Mouse (Mus musculus) stomach, embryonic 14.5 days (tissue): Measurements from ENCODE around the gene Iglon5. TPM values are rescaled to one million over a fixed set of nuclear protein-coding genes. Genes with fewer than 3 reads are reported as not detected.
A peak's percentile ranks its signal among the peaks of the same experiment; 100 is the strongest.

Experiments used
- ATAC-seq: fragments of 200-750 bp; cut with Nextera tagmentation; 2 replicates; pipeline ENCODE4 v1.8.0; 2017; ENCODE audit warnings: low read depth, moderate TSS enrichment; ENCODE audit not compliant: insufficient number of reproducible peaks, insufficient read depth, low FRiP score
- H3K27ac ChIP-seq: fragments of 300-500 bp; sonication (generic); 2 replicates; pipeline ENCODE4 v1.5.1; 2014; ENCODE audit warnings: mild to moderate bottlenecking, low read length, moderate library complexity, mixed read lengths
- H3K27me3 ChIP-seq: fragments of 300-500 bp; sonication (generic); 2 replicates; pipeline ENCODE4 v1.6.1; 2014; ENCODE audit warnings: low read length, control low read depth, mixed read lengths; ENCODE audit not compliant: control insufficient read depth, insufficient read depth
- H3K36me3 ChIP-seq: fragments of 300-500 bp; sonication (generic); 2 replicates; pipeline ENCODE4 v1.6.1; 2014; ENCODE audit warnings: mild to moderate bottlenecking, control low read depth, low read length, moderate library complexity, mixed read lengths; ENCODE audit not compliant: control insufficient read depth, insufficient read depth
- H3K4me1 ChIP-seq: fragments of 300-500 bp; sonication (generic); 2 replicates; pipeline ENCODE4 v1.6.1; 2014; ENCODE audit warnings: low read length, control low read depth, mixed read lengths; ENCODE audit not compliant: control insufficient read depth, insufficient read depth
- H3K4me2 ChIP-seq: fragments of 300-500 bp; sonication (generic); replicated peaks from 2 replicates; pipeline ENCODE4 v1.6.1; 2014; ENCODE audit warnings: low read depth, low read length, control low read depth
- H3K4me3 ChIP-seq: fragments of 300-500 bp; sonication (generic); 2 replicates; pipeline ENCODE4 v1.5.1; 2014; ENCODE audit warnings: low read depth, low read length, control low read depth
- H3K9ac ChIP-seq: fragments of 300-500 bp; sonication (generic); replicated peaks from 2 replicates; pipeline ENCODE4 v1.6.1; 2014; ENCODE audit warnings: low read depth, mild to moderate bottlenecking, control low read depth, low read length, moderate library complexity, mixed read lengths
- H3K9me3 ChIP-seq: fragments of 300-500 bp; sonication (generic); 2 replicates; pipeline ENCODE4 v1.6.1; 2016; ENCODE audit warnings: low read depth, low read length, control low read depth; ENCODE audit not compliant: control insufficient read depth
- WGBS: fragments of 180-500 bp; shearing (Covaris S2); extraction: QIAGEN DNeasy Blood & Tissue Kit; methylation state at CpG from one replicate; pipeline ENCODE4 v1.1.7; 2014; 5-methylcytosine and 5-hydroxymethylcytosine counted together
- polyA plus RNA-seq: library from polyadenylated mRNA; unstranded; fragments of >200 nt; fragmentation: Nextera tagmentation; extraction: Ambion mirVana; gene quantifications from 2 replicates; pipeline ENCODE4 v1.2.1, GENCODE M21; 2014

Iglon5 gene
- polyA plus RNA-seq, 1 experiment from 2014 or later, result 0.75 TPM

- Histone ChIP-seq H3K27me3 (no peaks in the 10 kb centered on the region), H3K27ac (no peak overlapping the region), H3K4me2 (no peak overlapping the region), H3K9ac (no peak overlapping the region), H3K4me1 (no peaks in the 10 kb centered on the region), H3K4me3 (no peak overlapping the region), H3K36me3 (no peaks in the 10 kb centered on the region), H3K9me3 (no peaks in the 10 kb centered on the region)
- ATAC-seq, result no peak
- 84% methylated on average over 4 of the region's 4 CpGs for WGBS
Observed at GRCm38 (mm10) chr7:43512519-43512918, 22.6 kb upstream of the Iglon5 start.

DNA sequence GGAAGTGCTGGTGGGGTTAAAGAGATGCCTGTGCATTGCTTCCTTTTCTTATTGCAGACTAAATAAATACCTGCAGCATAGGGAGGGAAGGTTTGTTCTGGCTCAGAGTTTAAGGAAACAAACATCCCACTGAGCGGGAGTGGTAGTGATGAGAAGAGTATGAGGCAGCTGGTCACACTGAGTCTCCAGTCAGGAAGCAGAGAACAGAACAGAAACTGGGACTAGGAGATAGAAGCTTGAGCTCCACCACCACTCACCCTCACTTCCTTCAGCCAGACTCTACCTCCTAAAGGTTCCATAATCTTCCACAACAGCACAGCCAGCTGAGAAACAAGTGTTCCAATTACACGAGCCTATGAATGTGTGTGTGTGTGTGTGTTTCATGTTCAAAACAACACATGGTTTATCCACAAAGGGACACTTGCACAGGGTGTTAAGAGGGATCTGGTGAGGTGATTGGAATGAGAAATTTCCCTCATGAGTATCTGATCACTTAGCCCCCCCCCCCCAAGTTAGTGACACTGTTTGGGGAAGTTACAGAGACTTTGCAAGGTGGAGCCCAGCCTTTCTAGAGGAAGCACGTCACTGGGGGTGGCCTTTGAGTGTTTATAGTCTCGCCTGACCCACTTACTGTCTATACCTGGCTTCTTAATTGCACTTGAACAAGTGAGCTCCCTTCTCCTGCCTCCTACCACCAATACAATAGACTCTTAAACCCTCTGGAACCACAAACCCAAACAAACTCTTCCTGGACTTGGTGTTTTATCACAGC is 22.0 kb upstream of the Iglon5 start:
- Histone ChIP-seq H3K36me3 (no peaks in the 10 kb centered on the region), H3K4me1 (no peaks in the 10 kb centered on the region), H3K27me3 (no peaks in the 10 kb centered on the region), H3K4me3 (no peak overlapping the region), H3K27ac (no peak overlapping the region), H3K4me2 (no peak overlapping the region), H3K9ac (no peak overlapping the region), H3K9me3 (no peaks in the 10 kb centered on the region)
- no peak for ATAC-seq
- WGBS, result 43% methylated on average over 4 of the region's 4 CpGs

GRCm38 (mm10) chr7:43495343-43496021 is 5.6 kb upstream of the Iglon5 start:
- 20% methylated on average over 21 of the region's 21 CpGs for WGBS
- Histone ChIP-seq H3K27me3 (no peaks in the 10 kb centered on the region), H3K4me2 (no peak overlapping the region), H3K36me3 (no peaks in the 10 kb centered on the region), H3K27ac (no peak overlapping the region), H3K4me3 (no peak overlapping the region), H3K9ac (no peak overlapping the region), H3K4me1 (no peaks in the 10 kb centered on the region), H3K9me3 (no peaks in the 10 kb centered on the region)
- ATAC-seq, result no peak

DNA sequence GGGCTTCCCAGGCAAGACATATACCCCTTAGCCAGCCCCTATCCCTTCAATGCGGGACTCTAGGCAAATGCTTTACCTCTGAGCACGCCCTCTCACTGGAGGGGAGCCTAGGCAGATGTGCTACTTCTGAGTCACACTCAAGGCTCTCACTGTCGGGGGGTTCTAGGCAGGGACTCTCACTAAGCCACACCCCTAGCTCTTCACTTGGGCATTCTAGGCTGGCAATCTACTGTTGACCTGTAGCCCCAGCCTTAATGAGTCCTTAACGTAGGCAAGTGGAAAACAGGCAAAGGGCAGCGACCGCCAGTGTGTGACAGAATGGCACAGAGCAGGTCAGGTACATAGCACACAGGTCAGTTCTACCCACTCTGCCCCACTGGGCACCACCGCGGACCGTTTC is 986 bp upstream of the Iglon5 start:
- ATAC-seq, result no peak
- Histone ChIP-seq H3K27me3 (0 out of 2 replicates have a peak, but pooled peaks cover 3% of the 10 kb centered on the region), H3K9me3 (no peaks in the 10 kb centered on the region), H3K4me3 (no peak overlapping the region), H3K27ac (no peak overlapping the region), H3K4me1 (no peaks in the 10 kb centered on the region), H3K4me2 (no peak overlapping the region), H3K9ac (no peak overlapping the region), H3K36me3 (no peaks in the 10 kb centered on the region)
- WGBS, result 61% methylated on average over 9 of the region's 9 CpGs

DNA sequence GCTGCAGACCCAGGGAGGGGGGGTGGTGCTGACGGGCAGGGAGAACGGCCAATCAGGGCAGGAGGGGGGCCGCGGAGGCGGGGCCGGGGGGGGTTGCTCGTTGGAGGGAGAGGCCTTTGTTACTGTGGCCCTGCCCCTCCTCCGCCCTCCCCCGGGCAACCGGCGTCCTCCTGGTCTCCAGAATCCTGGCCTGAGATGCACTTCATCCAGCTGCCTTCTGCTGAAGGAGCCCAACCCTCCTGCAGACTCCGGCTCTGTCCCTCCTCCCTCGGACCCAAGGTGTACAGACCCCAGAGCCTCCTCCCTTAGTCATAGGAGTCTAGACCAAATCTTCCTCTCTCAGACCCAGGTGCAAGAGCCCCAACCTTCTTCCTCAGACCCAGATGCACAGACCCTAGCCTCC is 308 bp upstream of the Iglon5 start:
- H3K27ac ChIP-seq, result no peak overlapping the region

DNA sequence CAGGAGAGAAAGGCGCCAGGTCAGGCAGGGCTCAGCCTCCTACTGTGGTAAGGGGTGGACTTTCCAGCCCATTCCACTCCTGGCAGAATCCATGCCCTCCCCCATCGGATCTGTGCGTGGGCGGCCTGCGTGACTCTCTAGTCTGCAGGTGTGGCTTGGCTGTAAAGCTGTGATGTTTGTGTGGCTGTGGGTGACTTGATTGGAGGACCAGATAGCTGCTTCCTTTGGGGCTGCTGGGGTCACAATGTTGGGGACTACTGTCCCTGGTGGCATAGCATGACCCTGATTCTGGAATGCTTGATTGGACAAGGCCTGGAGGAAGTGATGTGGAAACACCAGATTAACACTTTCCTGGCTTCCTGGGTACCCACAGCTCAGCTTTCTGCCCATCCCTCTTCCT is 1.2 kb downstream of the Iglon5 start:
- H3K9ac ChIP-seq, result no peak overlapping the region

More for the DNA sequence above, 308 bp upstream of the Iglon5 start:
- peak overlapping the region; percentile 67 for H3K4me2 ChIP-seq
- no peaks in the 10 kb centered on the region for H3K4me1 ChIP-seq
- no peaks in the 10 kb centered on the region for H3K9me3 ChIP-seq
- 0 out of 2 replicates have a peak, but pooled peaks cover 3% of the 10 kb centered on the region for H3K27me3 ChIP-seq
- H3K4me3 ChIP-seq, result peak overlapping the region; percentile 39
- WGBS, result 0% methylated on average over 9 of the region's 13 CpGs
- no peaks in the 10 kb centered on the region for H3K36me3 ChIP-seq
- peak overlapping the region; percentile 52; the same call in 1 of the 2 replicates for H3K9ac ChIP-seq
- ATAC-seq, result peak; percentile 81

GRCm38 (mm10) chr7:43483236-43483635 is 6.6 kb downstream of the Iglon5 start:
- H3K4me3 ChIP-seq, result no peak overlapping the region
- no peak for ATAC-seq
- no peaks in the 10 kb centered on the region for H3K9me3 ChIP-seq
- H3K27ac ChIP-seq, result no peak overlapping the region
- H3K27me3 ChIP-seq, result no peaks in the 10 kb centered on the region
- H3K4me1 ChIP-seq, result no peaks in the 10 kb centered on the region
- 7% methylated on average over 10 of the region's 10 CpGs for WGBS
- H3K36me3 ChIP-seq, result no peaks in the 10 kb centered on the region
- H3K4me2 ChIP-seq, result no peak overlapping the region
- H3K9ac ChIP-seq, result no peak overlapping the region

More for the DNA sequence above, 1.2 kb downstream of the Iglon5 start:
- no peaks in the 10 kb centered on the region for H3K4me1 ChIP-seq
- H3K4me3 ChIP-seq, result no peak overlapping the region
- no peak overlapping the region for H3K4me2 ChIP-seq
- no peaks in the 10 kb centered on the region for H3K9me3 ChIP-seq
- H3K36me3 ChIP-seq, result no peaks in the 10 kb centered on the region
- H3K27ac ChIP-seq, result no peak overlapping the region
- 0 out of 2 replicates have a peak, but pooled peaks cover 3% of the 10 kb centered on the region for H3K27me3 ChIP-seq
- WGBS, result 52% methylated on average over 5 of the region's 5 CpGs
- ATAC-seq, result no peak

DNA sequence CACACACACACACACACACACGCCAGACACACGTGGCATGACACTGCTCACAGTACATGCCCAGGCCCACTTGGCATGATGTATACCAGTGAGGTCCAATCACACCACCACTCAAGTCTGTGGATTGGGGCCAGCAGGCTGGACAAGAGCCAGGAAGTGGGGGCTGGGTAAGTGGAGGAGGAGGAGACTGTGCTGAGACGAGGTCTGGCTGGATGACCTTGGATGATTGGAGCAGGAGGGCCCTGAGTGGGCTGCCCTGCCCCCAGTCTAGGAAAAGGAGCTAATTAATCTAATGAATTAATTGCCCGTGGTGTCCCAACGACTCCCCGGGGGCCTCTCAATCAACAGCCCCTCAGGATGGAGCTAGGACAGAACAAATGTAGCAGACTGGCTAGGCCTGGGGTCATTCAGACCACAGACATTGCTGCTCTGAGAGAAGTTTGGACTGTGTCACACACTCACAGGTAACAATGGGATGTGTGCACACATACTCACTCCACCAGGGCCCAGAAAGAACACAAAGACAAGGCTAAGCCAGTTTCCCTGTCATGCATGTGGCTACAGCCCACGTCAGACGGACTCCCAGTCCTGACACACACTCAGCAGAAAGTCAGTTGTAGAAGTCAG is 7.7 kb downstream of the Iglon5 start:
- no peak overlapping the region for H3K27ac ChIP-seq

More for the DNA sequence above, 7.7 kb downstream of the Iglon5 start:
- peaks cover 4% of the 10 kb centered on the region; the same call in 1 of the 2 replicates for H3K27me3 ChIP-seq
- H3K4me3 ChIP-seq, result no peak overlapping the region
- H3K36me3 ChIP-seq, result no peaks in the 10 kb centered on the region
- 0 out of 2 replicates have a peak, but pooled peaks have one; percentile 24 for ATAC-seq
- no peak overlapping the region for H3K4me2 ChIP-seq
- no peaks in the 10 kb centered on the region for H3K9me3 ChIP-seq
- WGBS, result 53% methylated on average over 8 of the region's 8 CpGs
- no peaks in the 10 kb centered on the region for H3K4me1 ChIP-seq
- no peak overlapping the region for H3K9ac ChIP-seq
